Mouse (Mus musculus) liver, embryonic 16.5 days (tissue): Measurements from ENCODE around the gene Egfl7. TPM values are rescaled to one million over a fixed set of nuclear protein-coding genes. Genes with fewer than 3 reads are reported as not detected.
A peak's percentile ranks its signal among the peaks of the same experiment; 100 is the strongest.

Experiments used
- ATAC-seq: fragments of 200-750 bp; cut with Nextera tagmentation; 2 replicates; pipeline ENCODE4 v1.8.0; 2017; ENCODE audit warnings: low read depth, mild to moderate bottlenecking, moderate number of reproducible peaks, moderate library complexity
- H3K27ac ChIP-seq: fragments of 300-500 bp; sonication (generic); 2 replicates; pipeline ENCODE4 v1.5.1; 2014; ENCODE audit warnings: mild to moderate bottlenecking, low read length
- H3K27me3 ChIP-seq: fragments of 300-500 bp; sonication (generic); 2 replicates; pipeline ENCODE4 v1.6.1; 2014; ENCODE audit warnings: low read depth, low read length, mixed read lengths; ENCODE audit not compliant: control insufficient read depth, insufficient read depth
- H3K36me3 ChIP-seq: fragments of 300-500 bp; sonication (generic); 2 replicates; pipeline ENCODE4 v1.6.1; 2014; ENCODE audit warnings: mild to moderate bottlenecking; ENCODE audit not compliant: control insufficient read depth, insufficient read depth
- H3K4me1 ChIP-seq: fragments of 300-500 bp; sonication (generic); 2 replicates; pipeline ENCODE4 v1.6.1; 2014; ENCODE audit warnings: low read depth, low read length, mixed read lengths; ENCODE audit not compliant: control insufficient read depth
- H3K4me2 ChIP-seq: fragments of 300-500 bp; sonication (generic); 2 replicates; pipeline ENCODE4 v1.6.1; 2014; ENCODE audit warnings: low read depth, low read length, mixed read lengths
- H3K4me3 ChIP-seq: fragments of 300-500 bp; sonication (generic); 2 replicates; pipeline ENCODE4 v1.5.1; 2014; ENCODE audit warnings: low read depth, mild to moderate bottlenecking, low read length
- H3K9ac ChIP-seq: fragments of 300-500 bp; sonication (generic); 2 replicates; pipeline ENCODE4 v1.6.1; 2014; ENCODE audit warnings: low read depth, low read length
- H3K9me3 ChIP-seq: fragments of 300-500 bp; sonication (generic); replicated peaks from 2 replicates; pipeline ENCODE4 v1.6.1; 2016; ENCODE audit warnings: low read length; ENCODE audit not compliant: control insufficient read depth
- WGBS: fragments of 180-500 bp; shearing (Covaris S2); extraction: QIAGEN DNeasy Blood & Tissue Kit; methylation state at CpG from one replicate; pipeline ENCODE4 v1.1.7; 2014; ENCODE audit not compliant: insufficient replicate concordance; 5-methylcytosine and 5-hydroxymethylcytosine counted together
- polyA plus RNA-seq: library from polyadenylated mRNA; unstranded; fragments of >200 nt; fragmentation: Nextera tagmentation; extraction: Ambion mirVana; gene quantifications from 2 replicates; pipeline ENCODE4 v1.2.1, GENCODE M21; 2015

The Egfl7 gene
- polyA plus RNA-seq, 1 experiment from 2014 or later = 54.3 TPM

GRCm38 (mm10) chr2:26573396-26573795 is 6.4 kb upstream of the Egfl7 start:
- 0 out of 2 replicates have a peak overlapping the region, but pooled peaks have one; percentile 7 for H3K27ac ChIP-seq
- ATAC-seq = no peak
- H3K36me3 ChIP-seq = no peaks in the 10 kb centered on the region
- H3K27me3 ChIP-seq = no peaks in the 10 kb centered on the region
- peaks cover 43% of the 10 kb centered on the region for H3K4me1 ChIP-seq
- H3K9ac ChIP-seq = no peak overlapping the region
- H3K4me3 ChIP-seq = no peak overlapping the region
- no peaks in the 10 kb centered on the region for H3K9me3 ChIP-seq
- no peak overlapping the region for H3K4me2 ChIP-seq
- WGBS = 33% methylated on average over 12 of the region's 12 CpGs

GRCm38 (mm10) chr2:26573807-26574206 is 6.0 kb upstream of the Egfl7 start:
- Histone ChIP-seq H3K27ac (no peak overlapping the region), H3K9ac (no peak overlapping the region), H3K4me1 (peaks cover 43% of the 10 kb centered on the region), H3K9me3 (no peaks in the 10 kb centered on the region), H3K4me3 (no peak overlapping the region), H3K4me2 (no peak overlapping the region), H3K36me3 (no peaks in the 10 kb centered on the region), H3K27me3 (no peaks in the 10 kb centered on the region)
- WGBS = 15% methylated on average over 5 of the region's 5 CpGs
- ATAC-seq = no peak

- ATAC-seq = no peak
- no peaks in the 10 kb centered on the region for H3K36me3 ChIP-seq
- no peaks in the 10 kb centered on the region for H3K27me3 ChIP-seq
- H3K4me1 ChIP-seq = peaks cover 43% of the 10 kb centered on the region
- no peaks in the 10 kb centered on the region for H3K9me3 ChIP-seq
- H3K9ac ChIP-seq = no peak overlapping the region
- no peak overlapping the region for H3K4me2 ChIP-seq
- no peak overlapping the region for H3K4me3 ChIP-seq
- WGBS = 51% methylated on average over 5 of the region's 5 CpGs
- H3K27ac ChIP-seq = no peak overlapping the region
Measured at GRCm38 (mm10) chr2:26574862-26575261, 5.0 kb upstream of the Egfl7 start.

GRCm38 (mm10) chr2:26575378-26575777 is 4.4 kb upstream of the Egfl7 start:
- Histone ChIP-seq H3K4me1 (peaks cover 43% of the 10 kb centered on the region), H3K4me3 (0 out of 2 replicates have a peak overlapping the region, but pooled peaks have one; percentile 7), H3K4me2 (peak overlapping the region; percentile 46; the same call in 1 of the 2 replicates), H3K9ac (peak overlapping the region; percentile 33; the same call in 1 of the 2 replicates), H3K36me3 (no peaks in the 10 kb centered on the region), H3K27ac (peak overlapping the region; percentile 55), H3K27me3 (no peaks in the 10 kb centered on the region), H3K9me3 (no peaks in the 10 kb centered on the region)
- ATAC-seq = no peak
- WGBS = 38% methylated on average over 1 of the region's 1 CpGs

- Histone ChIP-seq H3K9me3 (no peaks in the 10 kb centered on the region), H3K9ac (peak overlapping the region; percentile 33; the same call in 1 of the 2 replicates), H3K4me1 (peaks cover 43% of the 10 kb centered on the region), H3K36me3 (no peaks in the 10 kb centered on the region), H3K27me3 (no peaks in the 10 kb centered on the region), H3K27ac (peak overlapping the region; percentile 55), H3K4me2 (peak overlapping the region; percentile 46), H3K4me3 (0 out of 2 replicates have a peak overlapping the region, but pooled peaks have one; percentile 7)
- ATAC-seq = peak; percentile 65
- 21% methylated on average over 4 of the region's 4 CpGs for WGBS
Measured at GRCm38 (mm10) chr2:26575865-26576264, 3.9 kb upstream of the Egfl7 start.

- ATAC-seq = no peak
- WGBS = 28% methylated on average over 4 of the region's 4 CpGs
- Histone ChIP-seq H3K9ac (no peak overlapping the region), H3K4me1 (peaks cover 41% of the 10 kb centered on the region), H3K27me3 (no peaks in the 10 kb centered on the region), H3K4me2 (peak overlapping the region; percentile 46), H3K4me3 (no peak overlapping the region), H3K9me3 (no peaks in the 10 kb centered on the region), H3K36me3 (no peaks in the 10 kb centered on the region), H3K27ac (peak overlapping the region; percentile 42)
Measured at GRCm38 (mm10) chr2:26576462-26576861, 3.4 kb upstream of the Egfl7 start.

GRCm38 (mm10) chr2:26578369-26578768 is 1.4 kb upstream of the Egfl7 start:
- Histone ChIP-seq H3K9me3 (no peaks in the 10 kb centered on the region), H3K27ac (no peak overlapping the region), H3K4me2 (no peak overlapping the region), H3K36me3 (no peaks in the 10 kb centered on the region), H3K9ac (no peak overlapping the region), H3K27me3 (no peaks in the 10 kb centered on the region), H3K4me1 (peaks cover 25% of the 10 kb centered on the region), H3K4me3 (no peak overlapping the region)
- ATAC-seq = peak; percentile 25; the same call in 1 of the 2 replicates
- WGBS = 23% methylated on average over 6 of the region's 6 CpGs

- no peak overlapping the region for H3K4me2 ChIP-seq
- H3K4me3 ChIP-seq = no peak overlapping the region
- no peak for ATAC-seq
- no peaks in the 10 kb centered on the region for H3K9me3 ChIP-seq
- 69% methylated on average over 5 of the region's 5 CpGs for WGBS
- H3K4me1 ChIP-seq = peaks cover 14% of the 10 kb centered on the region
- H3K9ac ChIP-seq = no peak overlapping the region
- no peaks in the 10 kb centered on the region for H3K27me3 ChIP-seq
- H3K27ac ChIP-seq = no peak overlapping the region
- H3K36me3 ChIP-seq = no peaks in the 10 kb centered on the region
Measured at GRCm38 (mm10) chr2:26580751-26581150, 937 bp downstream of the Egfl7 start.

GRCm38 (mm10) chr2:26582203-26582602 is 2.4 kb downstream of the Egfl7 start:
- Histone ChIP-seq H3K9ac (no peak overlapping the region), H3K27ac (no peak overlapping the region), H3K9me3 (no peaks in the 10 kb centered on the region), H3K36me3 (no peaks in the 10 kb centered on the region), H3K4me1 (peaks cover 10% of the 10 kb centered on the region), H3K4me3 (no peak overlapping the region), H3K4me2 (no peak overlapping the region), H3K27me3 (no peaks in the 10 kb centered on the region)
- WGBS = 27% methylated on average over 2 of the region's 2 CpGs
- no peak for ATAC-seq
